Mouse (Mus musculus) urinary bladder, postnatal 14 days (tissue): ENCODE data around the gene Rapgef4.
"Not testable (repeated sequence)": the region's sequence is repeated elsewhere in the genome, so short reads cannot be mapped to it uniquely, and the experiment has no call there.

Source experiments
- DNase-seq: peaks from one replicate; pipeline ENCODE4 v3.0.0; 2021; ENCODE audit warnings: low spot score

Gene Rapgef4

GRCm38 (mm10) chr2:72026506-72026905 is 45.5 kb downstream of the Rapgef4 start:
- DNase-seq: no peak

- no peak for DNase-seq
Observed at GRCm38 (mm10) chr2:72029081-72029480, 48.0 kb downstream of the Rapgef4 start.

- DNase-seq: no peak
Observed at GRCm38 (mm10) chr2:72029586-72030144, 48.6 kb downstream of the Rapgef4 start.

GRCm38 (mm10) chr2:72031717-72032116 is 50.7 kb downstream of the Rapgef4 start:
- DNase-seq: no peak

- peak; percentile 61 for DNase-seq
Observed at GRCm38 (mm10) chr2:72035616-72036015, 54.6 kb downstream of the Rapgef4 start.

GRCm38 (mm10) chr2:72037357-72037756 is 56.3 kb downstream of the Rapgef4 start:
- DNase-seq: no peak

- peak; percentile 84 for DNase-seq
Observed at GRCm38 (mm10) chr2:72038235-72038634, 57.2 kb downstream of the Rapgef4 start.

GRCm38 (mm10) chr2:72038651-72039251 is 57.7 kb downstream of the Rapgef4 start:
- peak; percentile 13 for DNase-seq

- DNase-seq: no peak
Observed at GRCm38 (mm10) chr2:72039522-72040045, 58.5 kb downstream of the Rapgef4 start.

GRCm38 (mm10) chr2:72041087-72041486 is 60.0 kb downstream of the Rapgef4 start:
- no peak for DNase-seq

- DNase-seq: no peak
Observed at GRCm38 (mm10) chr2:72042093-72042492, 61.1 kb downstream of the Rapgef4 start.

GRCm38 (mm10) chr2:72044191-72044590 is 63.2 kb downstream of the Rapgef4 start:
- DNase-seq: no peak

- DNase-seq: no peak
Observed at GRCm38 (mm10) chr2:72045024-72045423, 64.0 kb downstream of the Rapgef4 start.

- DNase-seq: no peak
Observed at GRCm38 (mm10) chr2:72045659-72046058, 64.6 kb downstream of the Rapgef4 start.

GRCm38 (mm10) chr2:72050451-72050850 is 69.4 kb downstream of the Rapgef4 start:
- DNase-seq: no peak

GRCm38 (mm10) chr2:72054280-72054679 is 73.2 kb downstream of the Rapgef4 start:
- DNase-seq: no peak

GRCm38 (mm10) chr2:72054736-72055135 is 73.7 kb downstream of the Rapgef4 start:
- DNase-seq: no peak

- DNase-seq: no peak
Observed at GRCm38 (mm10) chr2:72055476-72055875, 74.4 kb downstream of the Rapgef4 start.

GRCm38 (mm10) chr2:72056081-72056874 is 75.2 kb downstream of the Rapgef4 start:
- no peak for DNase-seq

- no peak for DNase-seq
Observed at GRCm38 (mm10) chr2:72062931-72063330, 81.9 kb downstream of the Rapgef4 start.

- no peak for DNase-seq
Observed at GRCm38 (mm10) chr2:72068505-72068904, 87.5 kb downstream of the Rapgef4 start.

- DNase-seq: no peak
Observed at GRCm38 (mm10) chr2:72070086-72070485, 89.0 kb downstream of the Rapgef4 start.

- DNase-seq: not testable (repeated sequence)
Observed at GRCm38 (mm10) chr2:72073121-72073520, 92.1 kb downstream of the Rapgef4 start.
